Mouse (Mus musculus): ENCODE data around the gene Setdb1. TPM values are rescaled to one million over a fixed set of nuclear protein-coding genes. Genes with fewer than 3 reads are reported as not detected.
"Not testable (repeated sequence)": the region's sequence is repeated elsewhere in the genome, so short reads cannot be mapped to it uniquely, and the experiment has no call there.

Gene Setdb1
- total RNA-seq (2021): 10 to 100 TPM; 10.9 to 11.6 TPM
- long read RNA-seq, experiment 1, full-length matches to known transcripts: 4 of 10 reads
- long read RNA-seq, experiment 1, partial matches to known transcripts: 1 of 10 reads
- long read RNA-seq, experiment 1, other reads (novel, unspliced or antisense): 5 of 10 reads
- long read RNA-seq, experiment 2, full-length matches to known transcripts: 1 of 8 reads
- long read RNA-seq, experiment 2, partial matches to known transcripts: 0 of 8 reads
- long read RNA-seq, experiment 2, other reads (novel, unspliced or antisense): 7 of 8 reads

GRCm38 (mm10) chr3:95356701-95357449 lies at the start of gene Setdb1:
Setdb1 (minus strand) TSS chr3:95357202.
- DNase-seq: peak; percentile 96 to 98

GRCm38 (mm10) chr3:95402741-95403140 lies 45.7 kb upstream of the Setdb1 start, which contains the start of gene 4930558C23Rik:
4930558C23Rik (minus strand) TSS chr3:95402841.
- no peak for DNase-seq

GRCm38 (mm10) chr3:95394385-95394784 lies 37.4 kb upstream of the Setdb1 start:
- peak; percentile 34 to 41 for DNase-seq

GRCm38 (mm10) chr3:95385401-95386075 lies 28.5 kb upstream of the Setdb1 start:
- no peak for DNase-seq

- DNase-seq: no peak
These were observed 16.2 kb upstream of the Setdb1 start for GRCm38 (mm10) chr3:95373208-95373607.

GRCm38 (mm10) chr3:95370101-95370500 lies 13.1 kb upstream of the Setdb1 start:
- DNase-seq: no peak

GRCm38 (mm10) chr3:95360276-95360675 lies 3.3 kb upstream of the Setdb1 start:
- not testable (repeated sequence) for DNase-seq

GRCm38 (mm10) chr3:95357746-95358145 lies 744 bp upstream of the Setdb1 start:
- DNase-seq: peak; percentile 7 to 13

- DNase-seq: not testable (repeated sequence)
These were observed 974 bp downstream of the Setdb1 start for GRCm38 (mm10) chr3:95355911-95356544.

- peak; percentile 24 for DNase-seq
These were observed 7.5 kb downstream of the Setdb1 start for GRCm38 (mm10) chr3:95349491-95349890.

GRCm38 (mm10) chr3:95348343-95348742 lies 8.7 kb downstream of the Setdb1 start:
- DNase-seq: not testable (repeated sequence)

- no peak for DNase-seq
These were observed 10.5 kb downstream of the Setdb1 start for GRCm38 (mm10) chr3:95346454-95346853.

- DNase-seq: not testable (repeated sequence)
These were observed 13.5 kb downstream of the Setdb1 start for GRCm38 (mm10) chr3:95343356-95344000.

- no peak for DNase-seq
These were observed 18.8 kb downstream of the Setdb1 start for GRCm38 (mm10) chr3:95338251-95338650.

- DNase-seq: no peak
These were observed 19.7 kb downstream of the Setdb1 start for GRCm38 (mm10) chr3:95337345-95337744.

- no peak for DNase-seq
These were observed 25.5 kb downstream of the Setdb1 start for GRCm38 (mm10) chr3:95331528-95331927.

- DNase-seq: no peak
These were observed 28.1 kb downstream of the Setdb1 start for GRCm38 (mm10) chr3:95328803-95329404.

GRCm38 (mm10) chr3:95324454-95325144 lies 32.4 kb downstream of the Setdb1 start:
- DNase-seq: no peak

GRCm38 (mm10) chr3:95323429-95323828 lies 33.6 kb downstream of the Setdb1 start:
- DNase-seq: no peak
